23 mouse cellular contexts compared by ENCODE assay signal in genomic region chr3:88073631-88074030, GRCm38 (mm10). TPM values are rescaled to one million over a fixed set of nuclear protein-coding genes. Genes with fewer than 3 reads are reported as not detected.
"Had no signal": no experiment of that assay in that cellular context is flagged by ENCODE, and none has a peak within 500 bp of the region (broad histone marks: within the 10 kb centered on the region; RNA-seq: fewer than 3 reads in every experiment).

No protein-coding gene starts in this region.

- DNase-seq: liver, embryonic 13.5 days; liver, postnatal 0 days; lung, adult 2 months; lung, postnatal 14 days; lung, postnatal 36 days; right cerebral cortex, postnatal 14 days; thymus, adult 2 months; thymus, postnatal 25 days; thymus, postnatal 4 days had no signal

- H3K4me2 ChIP-seq: liver, embryonic 13.5 days; liver, embryonic 15.5 days; lung, embryonic 15.5 days; midbrain, embryonic 13.5 days; midbrain, embryonic 15.5 days; neural tube, embryonic 12.5 days; stomach, embryonic 15.5 days had no signal

- H3K27me3 ChIP-seq: lung, embryonic 15.5 days; neural tube, embryonic 12.5 days had no signal

- H3K4me3 ChIP-seq: liver, embryonic 13.5 days; liver, embryonic 15.5 days; lung, embryonic 15.5 days; megakaryocyte, embryonic 14.5 days; midbrain, embryonic 13.5 days; midbrain, embryonic 15.5 days; neural tube, embryonic 12.5 days; stomach, embryonic 15.5 days had no signal

- H3K9me3 ChIP-seq: liver, embryonic 13.5 days; liver, embryonic 15.5 days; lung, embryonic 15.5 days; megakaryocyte, embryonic 14.5 days; midbrain, embryonic 13.5 days; midbrain, embryonic 15.5 days; neural tube, embryonic 12.5 days; stomach, embryonic 15.5 days had no signal

- H3K4me1 ChIP-seq: liver, embryonic 13.5 days; liver, embryonic 15.5 days; lung, embryonic 15.5 days; midbrain, embryonic 13.5 days; midbrain, embryonic 15.5 days; neural tube, embryonic 12.5 days; stomach, embryonic 15.5 days had no signal

- H3K9ac ChIP-seq: liver, embryonic 13.5 days; liver, embryonic 15.5 days; liver, postnatal 0 days; lung, embryonic 15.5 days; midbrain, embryonic 13.5 days; midbrain, embryonic 15.5 days; neural tube, embryonic 12.5 days; stomach, embryonic 15.5 days had no signal

- H3K27ac ChIP-seq: liver, embryonic 13.5 days; liver, embryonic 15.5 days; lung, embryonic 15.5 days; macrophage; midbrain, embryonic 13.5 days; midbrain, embryonic 15.5 days; neural tube, embryonic 12.5 days; stomach, embryonic 15.5 days; stomach, postnatal 0 days had no signal

- H3K36me3 ChIP-seq: liver, embryonic 13.5 days; liver, embryonic 15.5 days; lung, embryonic 15.5 days; midbrain, embryonic 13.5 days; midbrain, embryonic 15.5 days; neural tube, embryonic 12.5 days; stomach, embryonic 15.5 days had no signal

- ATAC-seq: liver, postnatal 0 days; lung, postnatal 0 days; midbrain, embryonic 13.5 days; midbrain, embryonic 15.5 days had no signal

RNA-seq across cellular contexts. Expression of gene Ttc24, which starts 4.5 kb away (rescaled TPM):
- polyA plus RNA-seq: liver, embryonic 13.5 days; liver, embryonic 15.5 days; liver, postnatal 0 days; lung, adult 2 months; lung, embryonic 15.5 days; lung, postnatal 0 days; macrophage; midbrain, embryonic 13.5 days; midbrain, embryonic 15.5 days; midbrain, postnatal 0 days; neural tube, embryonic 12.5 days; neural tube, embryonic 14.5 days; spleen, adult 2 months; stomach, embryonic 15.5 days; stomach, postnatal 0 days; urinary bladder, adult 2 months had no signal

RNA-seq across cellular contexts. Expression of gene Hapln2, which starts 46.2 kb away (rescaled TPM):
- polyA plus RNA-seq: liver, embryonic 13.5 days; liver, embryonic 15.5 days; liver, postnatal 0 days; lung, postnatal 0 days; macrophage; spleen, adult 2 months; stomach, postnatal 0 days had no signal
